Mouse (Mus musculus) brain, embryonic 14.5 days (tissue): Measurements from ENCODE around the gene Gpr157. TPM values are rescaled to one million over a fixed set of nuclear protein-coding genes. Genes with fewer than 3 reads are reported as not detected.
A peak's percentile ranks its signal among the peaks of the same experiment; 100 is the strongest.

Experiments
- DNase-seq: peaks from one replicate; pipeline ENCODE4 v3.0.0-alpha.2; 2011; ENCODE audit warnings: low read depth
- CTCF ChIP-seq: fragments of 200-500 bp; IDR thresholded peaks from 2 replicates; pipeline ENCODE4 v1.5.1; 2012; ENCODE audit warnings: inconsistent platforms, mild to moderate bottlenecking, moderate library complexity, borderline replicate concordance; ENCODE audit not compliant: insufficient read depth, insufficient read length; ENCODE audit errors: extremely low read depth
- POLR2A ChIP-seq: fragments of 200-500 bp; IDR thresholded peaks from 2 replicates; pipeline ENCODE4 v1.6.1; 2012; ENCODE audit warnings: mild to moderate bottlenecking, inconsistent platforms, borderline replicate concordance; ENCODE audit not compliant: poor library complexity, insufficient read depth, insufficient read length, severe bottlenecking; ENCODE audit errors: extremely low read depth
- polyA plus RNA-seq: library from polyadenylated mRNA; depleted of rRNA; stranded (reverse); fragments of >200 nt; gene quantifications from 2 replicates; pipeline ENCODE4 v1.2.3, GENCODE M21; 2012

Gene Gpr157
- polyA plus RNA-seq, 1 experiment, result 1.2 TPM

GRCm38 (mm10) chr4:150097847-150098246 is 10.7 kb downstream of the Gpr157 start:
- no peak for DNase-seq
- TF ChIP-seq CTCF, result no peak

GRCm38 (mm10) chr4:150098880-150099279 is 11.7 kb downstream of the Gpr157 start:
- DNase-seq, result peak; percentile 82
- TF ChIP-seq POLR2A (no peak), CTCF (peak; percentile 81)

DNA sequence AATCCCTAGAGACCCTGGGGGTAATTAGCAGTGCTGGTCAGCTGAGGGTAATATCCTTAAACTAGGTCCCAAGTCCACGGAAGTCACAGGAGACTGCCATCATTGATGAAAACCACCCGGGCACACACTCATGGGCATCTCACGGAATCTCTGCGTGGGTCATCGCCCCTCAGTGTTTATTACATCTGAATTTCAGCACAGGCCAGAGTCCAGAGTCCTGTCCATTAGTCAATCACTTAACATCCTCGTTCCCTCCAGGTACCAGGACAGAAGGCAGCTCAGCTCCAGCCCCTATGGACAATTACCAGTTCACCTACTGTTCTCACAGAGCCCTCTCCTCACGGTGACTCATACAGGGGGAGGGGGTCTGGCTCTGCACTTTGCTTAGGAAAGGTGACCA is 15.7 kb downstream of the Gpr157 start:
- DNase-seq, result no peak
- no peak for TF ChIP-seq POLR2A
- TF ChIP-seq CTCF, result no peak

GRCm38 (mm10) chr4:150105671-150106070 is 18.5 kb downstream of the Gpr157 start:
- no peak for DNase-seq
- no peak for TF ChIP-seq POLR2A
- no peak for TF ChIP-seq CTCF

DNA sequence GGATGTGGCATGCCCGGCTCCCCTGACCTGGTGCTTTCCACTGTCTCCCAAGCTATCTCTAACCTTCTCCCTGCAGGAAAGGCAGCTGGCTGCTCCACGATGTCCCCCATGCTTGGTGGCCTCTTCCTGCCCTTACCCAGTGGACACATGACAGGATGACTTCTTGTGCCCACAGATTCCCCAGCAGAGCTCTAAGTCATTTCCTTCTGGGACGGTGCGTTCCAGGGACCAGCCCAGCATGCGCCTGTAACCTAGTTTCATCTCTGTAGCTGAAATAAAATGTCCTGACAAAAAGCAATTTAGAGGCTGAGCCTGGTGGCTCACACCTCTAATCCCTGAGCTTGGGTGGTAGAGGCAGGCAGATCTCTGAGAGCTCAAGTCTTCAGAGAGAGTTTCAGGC is 19.5 kb downstream of the Gpr157 start:
- TF ChIP-seq POLR2A (no peak), CTCF (no peak)
- no peak for DNase-seq

GRCm38 (mm10) chr4:150109636-150110035 is 22.5 kb downstream of the Gpr157 start:
- TF ChIP-seq CTCF (no peak), POLR2A (no peak)

DNA sequence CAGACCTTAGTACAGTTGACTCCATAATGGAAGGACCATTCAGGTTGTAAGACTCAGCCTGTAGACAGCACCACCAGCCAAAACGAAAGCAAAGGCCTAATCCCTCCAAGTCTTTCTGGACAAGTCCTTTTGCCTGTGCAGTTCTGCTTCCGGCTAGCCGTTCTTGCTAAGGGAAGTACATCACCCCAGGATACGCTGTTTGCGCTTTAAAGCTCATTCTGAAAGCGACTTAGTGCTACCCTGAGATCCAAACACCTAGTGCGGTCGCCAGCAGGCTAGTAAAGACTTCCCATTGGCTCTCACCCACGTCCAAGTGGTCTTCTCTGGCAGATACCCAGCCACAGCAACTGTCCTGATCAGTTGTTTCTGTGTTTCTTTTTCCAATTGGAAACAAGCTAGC is 23.2 kb downstream of the Gpr157 start:
- TF ChIP-seq CTCF, result no peak
- TF ChIP-seq POLR2A, result no peak
- DNase-seq, result no peak

More at GRCm38 (mm10) chr4:150109636-150110035, 22.5 kb downstream of the Gpr157 start:
- DNase-seq, result peak; percentile 39

GRCm38 (mm10) chr4:150112867-150113266 is 25.7 kb downstream of the Gpr157 start:
- DNase-seq, result peak; percentile 56
- TF ChIP-seq POLR2A, result no peak
- TF ChIP-seq CTCF, result peak; percentile 90

DNA sequence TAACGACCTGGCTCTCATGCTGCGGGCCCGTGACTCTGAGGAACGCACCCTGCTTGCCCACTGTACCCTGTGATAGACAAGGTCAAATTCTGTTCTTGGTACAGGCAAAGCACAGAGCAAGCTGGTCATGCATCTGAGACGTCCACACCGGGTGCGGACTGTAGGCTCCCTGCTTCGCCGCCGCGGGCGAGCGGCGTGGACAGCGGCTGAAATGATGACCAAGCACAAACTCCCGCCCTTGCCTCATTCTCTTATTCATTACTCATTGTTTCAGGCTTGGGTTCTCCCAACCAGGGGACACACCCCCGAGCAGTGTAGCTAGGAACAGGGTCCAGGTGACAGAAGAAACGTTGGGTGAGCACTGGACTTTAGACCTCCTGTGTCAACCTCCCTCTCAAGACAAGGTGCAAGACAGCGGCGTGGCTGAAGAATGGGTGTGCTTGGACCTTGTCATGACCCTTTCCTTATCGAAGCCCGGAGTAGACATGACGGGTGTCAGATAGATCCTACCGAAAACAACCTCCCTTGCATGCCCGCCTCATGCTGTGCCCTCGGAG is 27.4 kb downstream of the Gpr157 start:
- TF ChIP-seq POLR2A (no peak), CTCF (no peak)
- DNase-seq, result no peak

DNA sequence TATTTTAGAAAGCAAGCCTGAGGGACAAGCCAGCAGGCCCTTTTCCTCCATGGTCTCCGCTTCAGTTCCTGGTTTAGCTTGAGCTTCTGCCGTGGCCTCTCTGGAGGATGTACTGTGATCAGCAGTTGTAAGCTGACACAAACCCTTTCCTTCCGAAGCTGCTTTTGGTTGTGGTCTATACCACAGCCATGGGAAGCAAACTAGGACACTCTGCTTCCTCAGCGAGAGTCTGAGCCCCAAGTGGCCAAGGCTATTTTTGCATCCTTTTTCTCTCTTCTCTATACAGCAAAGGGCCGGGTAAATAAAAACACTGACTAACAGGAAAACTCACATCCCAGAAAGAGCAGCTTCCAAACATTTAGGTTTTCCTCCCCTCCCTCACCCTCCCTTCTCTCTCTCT is 30.1 kb downstream of the Gpr157 start:
- no peak for DNase-seq
- peak; percentile 34; the same call in 1 of the 2 replicates for TF ChIP-seq CTCF
- TF ChIP-seq POLR2A, result no peak

- DNase-seq, result no peak
- TF ChIP-seq CTCF (peak; percentile 3; the same call in 1 of the 2 replicates), POLR2A (no peak)
These were observed 31.0 kb downstream of the Gpr157 start for GRCm38 (mm10) chr4:150118163-150118562.

GRCm38 (mm10) chr4:150119055-150119454 is 31.9 kb downstream of the Gpr157 start, which contains the start of gene Slc2a5:
Slc2a5 (plus strand) TSS chr4:150119283.
- peak; percentile 70 for DNase-seq
- TF ChIP-seq POLR2A (no peak), CTCF (no peak)
